Mouse (Mus musculus): Measurements from ENCODE around the gene Timm44.

The Timm44 gene

DNA sequence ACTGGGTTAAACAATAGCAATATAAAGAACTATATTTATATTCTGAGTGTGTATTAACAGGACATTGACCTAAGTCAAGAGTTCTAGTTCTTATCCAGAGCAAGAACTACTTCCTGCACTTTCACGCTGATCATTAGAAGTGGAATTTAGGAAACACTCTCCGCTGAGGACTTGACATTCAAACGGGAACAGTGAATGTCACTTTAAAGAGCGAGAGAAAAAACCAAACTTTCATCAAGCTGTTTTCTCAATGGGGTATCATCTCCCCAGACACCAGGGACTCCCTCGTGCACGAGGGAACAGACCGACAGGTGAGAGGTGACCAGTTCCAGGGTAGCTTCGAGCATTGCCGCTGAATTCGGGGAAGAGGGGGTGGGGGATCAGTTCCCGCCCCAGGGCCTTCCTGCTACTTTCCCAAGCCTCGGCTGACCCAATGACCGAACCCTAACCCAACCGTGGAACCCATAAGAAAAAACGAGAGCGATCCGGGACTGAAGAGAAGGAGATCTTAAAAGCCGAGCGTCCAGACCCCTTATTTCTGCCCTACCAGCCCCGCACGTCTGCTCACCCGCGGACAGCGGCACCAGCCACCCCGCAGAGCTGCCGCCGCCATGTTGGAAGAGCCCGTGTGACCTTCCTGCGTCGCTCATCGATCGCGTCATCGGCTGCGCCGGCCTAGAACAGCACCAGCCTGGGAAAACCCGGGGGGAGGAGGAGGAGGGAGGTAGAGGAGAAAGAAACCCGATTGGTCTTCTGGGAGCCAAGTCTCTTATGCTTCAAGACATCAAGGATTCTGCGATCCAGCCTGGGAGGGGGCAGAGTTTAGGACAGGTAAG is at the start of gene Timm44:
TSS of gene Timm44 (minus strand) at position 639 of the 836 bp plus-strand sequence.
- in situ Hi-C loops (cut with MboI; ENCODE audit: unreplicated experiment in 2 of 2) = loop anchor here in 1 of 2 experiments (10.0 kb wide), 1 partner anchor 89 kb away; no protein-coding TSS in a partner anchor

DNA sequence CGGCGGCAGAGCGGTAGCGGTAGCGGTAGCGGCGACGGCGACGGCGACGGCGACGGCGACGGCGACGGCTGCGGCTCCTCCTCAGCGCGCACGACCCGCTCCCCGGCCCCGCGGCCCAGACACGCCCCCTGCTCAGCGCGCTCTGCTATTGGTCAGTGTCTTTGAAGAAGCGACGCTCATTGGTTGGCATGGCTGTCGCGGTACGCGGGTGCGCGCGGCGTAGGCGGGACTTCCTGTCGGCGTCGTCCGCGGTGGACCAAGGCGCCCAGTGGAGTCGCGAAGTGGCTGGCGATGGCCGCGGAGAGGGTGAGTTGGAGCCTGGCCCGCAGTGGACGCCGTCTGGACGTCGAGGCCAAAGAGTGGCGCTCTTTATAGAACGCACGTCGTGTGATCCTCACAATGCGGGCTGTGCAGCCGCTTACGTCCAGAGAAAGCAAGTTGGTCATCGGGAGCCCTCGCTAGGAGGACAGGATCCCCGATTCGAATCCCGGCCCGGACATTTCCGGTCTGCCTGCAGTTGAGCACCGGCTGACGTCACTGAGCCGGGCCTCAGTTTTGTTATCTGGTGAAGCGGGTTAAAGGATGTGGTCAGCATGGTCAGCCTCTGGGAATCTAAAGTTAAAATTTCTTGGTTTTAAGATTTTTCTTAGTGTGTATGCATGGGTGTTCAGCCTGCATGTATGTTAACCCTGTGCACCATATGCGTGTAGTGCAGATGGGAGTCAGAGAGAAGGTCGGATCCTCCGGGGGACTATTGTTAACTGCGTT is 49.5 kb upstream of the Timm44 start, which contains the start of the genes Ccl25 and Elavl1:
TSS of gene Ccl25 (plus strand) at position 228 of the 768 bp plus-strand sequence.
TSS of gene Elavl1 (minus strand) at position 431 of the 768 bp plus-strand sequence.
- in situ Hi-C loops (cut with MboI; ENCODE audit: unreplicated experiment in 2 of 2) = loop anchor here (5.0 kb wide), 2 partner anchors 42 to 68 kb away; partner anchors contain the start of gene Ctxn1 (in 1 of the 2)

DNA sequence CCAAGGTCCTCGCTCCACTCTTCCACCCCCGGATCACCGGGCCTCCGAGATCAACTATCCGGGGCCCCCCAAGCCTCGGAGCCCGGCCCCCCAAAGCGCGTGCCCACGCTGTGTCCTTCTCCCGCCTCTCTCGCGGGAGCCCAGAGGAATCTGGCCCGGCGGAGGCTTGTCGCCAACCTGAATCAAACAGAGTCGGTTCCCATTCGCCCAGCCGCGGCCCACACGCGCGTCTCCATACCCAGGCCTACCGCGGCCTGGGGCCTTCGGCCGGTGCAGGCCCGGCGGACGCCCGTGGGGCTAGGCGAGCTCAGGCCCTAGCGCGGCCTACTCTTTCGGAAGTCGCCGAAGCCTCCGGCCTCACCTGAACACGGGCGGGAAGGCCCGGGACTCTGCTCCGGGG is 48.8 kb upstream of the Timm44 start:
- in situ Hi-C loops (cut with MboI; ENCODE audit: unreplicated experiment in 2 of 2) = loop anchor here in 1 of 2 experiments (5.0 kb wide), 2 partner anchors 43 to 67 kb away; partner anchors contain the start of gene Ctxn1

DNA sequence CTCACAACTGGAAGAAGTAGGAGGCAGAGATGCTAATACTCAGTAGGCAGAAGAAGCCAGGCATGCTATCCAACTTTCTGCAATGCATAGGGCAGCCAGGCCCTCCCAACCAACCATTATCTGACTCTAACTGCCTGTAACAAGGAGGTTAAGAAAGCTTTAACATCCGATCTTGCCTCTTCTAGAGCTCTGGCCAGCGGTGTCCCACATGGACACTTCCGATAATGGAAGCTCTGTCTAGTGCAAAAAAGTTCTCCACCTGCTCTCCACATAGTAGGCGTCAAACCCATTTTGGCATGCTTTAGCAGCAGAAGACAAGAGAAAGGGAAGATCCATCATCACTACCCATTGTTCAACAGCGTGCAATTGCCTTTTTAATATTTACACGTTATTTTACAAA is 48.2 kb upstream of the Timm44 start:
- in situ Hi-C loops (cut with MboI; ENCODE audit: unreplicated experiment in 2 of 2) = loop anchor here in 1 of 2 experiments (5.0 kb wide), 2 partner anchors 43 to 67 kb away; partner anchors contain the start of gene Ctxn1

DNA sequence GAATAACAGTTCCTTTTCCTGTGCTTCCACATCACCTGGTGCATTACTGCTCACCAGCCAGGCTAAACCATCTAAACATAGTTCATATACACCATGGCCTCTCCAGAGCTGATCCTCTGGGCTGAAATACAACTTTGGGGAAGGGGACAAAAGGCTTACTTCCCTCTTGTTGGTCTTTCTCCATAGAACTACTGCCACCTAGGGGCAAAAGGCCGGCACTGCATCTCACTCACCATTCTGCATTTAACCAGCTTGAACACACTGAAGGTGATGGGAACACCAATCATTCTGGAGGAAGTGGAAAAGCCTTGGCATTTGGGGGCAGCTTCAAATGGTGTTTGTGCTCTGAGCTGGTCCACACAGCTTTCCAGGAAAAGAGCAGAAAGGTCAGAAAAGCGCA is 46.8 kb upstream of the Timm44 start:
- in situ Hi-C loops (cut with MboI; ENCODE audit: unreplicated experiment in 2 of 2) = loop anchor here in 1 of 2 experiments (5.0 kb wide), 2 partner anchors 45 to 65 kb away; partner anchors contain the start of gene Ctxn1

DNA sequence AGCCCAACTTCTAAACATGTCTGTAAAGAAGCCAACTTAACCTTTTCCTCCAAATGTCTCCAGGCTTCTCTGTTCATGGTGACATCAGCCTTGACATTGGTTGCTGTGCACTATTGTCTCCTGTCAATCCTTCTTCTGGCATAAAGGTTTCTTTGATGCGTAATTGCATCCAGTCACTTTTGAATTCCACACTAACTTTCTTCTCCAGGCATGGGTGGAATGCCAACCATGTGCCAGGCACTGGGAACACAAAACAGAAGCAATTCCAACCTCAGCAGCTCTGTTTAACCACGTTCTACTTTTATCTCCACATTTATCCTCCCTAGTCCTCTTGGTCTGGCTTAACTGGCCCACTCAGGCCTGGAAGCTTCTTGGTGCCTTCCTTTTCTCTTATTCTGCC is 45.3 kb upstream of the Timm44 start:
- in situ Hi-C loops (cut with MboI; ENCODE audit: unreplicated experiment in 2 of 2) = loop anchor here in 1 of 2 experiments (5.0 kb wide), 2 partner anchors 46 to 64 kb away; partner anchors contain the start of gene Ctxn1

DNA sequence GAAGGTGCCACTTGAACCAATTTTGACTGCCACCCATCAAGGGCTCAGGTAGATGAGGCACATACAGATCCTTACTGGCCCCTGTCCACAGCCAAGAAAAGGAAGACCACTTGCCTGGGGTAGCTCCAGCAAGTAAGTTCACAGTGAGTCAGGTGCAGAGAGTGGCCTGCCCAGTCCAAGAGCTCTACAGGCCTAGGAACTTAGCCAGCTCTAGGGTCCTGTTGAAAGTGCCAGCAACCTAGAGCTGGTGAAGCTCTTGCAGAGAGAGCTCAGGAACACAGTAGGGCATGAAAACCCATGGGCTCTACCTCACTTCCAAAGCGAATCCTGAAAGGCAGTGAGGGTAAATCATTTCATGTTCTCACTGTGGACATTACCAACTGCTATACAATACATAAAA is 44.7 kb upstream of the Timm44 start:
- in situ Hi-C loops (cut with MboI; ENCODE audit: unreplicated experiment in 2 of 2) = loop anchor here in 1 of 2 experiments (5.0 kb wide), 2 partner anchors 47 to 63 kb away; partner anchors contain the start of gene Ctxn1

DNA sequence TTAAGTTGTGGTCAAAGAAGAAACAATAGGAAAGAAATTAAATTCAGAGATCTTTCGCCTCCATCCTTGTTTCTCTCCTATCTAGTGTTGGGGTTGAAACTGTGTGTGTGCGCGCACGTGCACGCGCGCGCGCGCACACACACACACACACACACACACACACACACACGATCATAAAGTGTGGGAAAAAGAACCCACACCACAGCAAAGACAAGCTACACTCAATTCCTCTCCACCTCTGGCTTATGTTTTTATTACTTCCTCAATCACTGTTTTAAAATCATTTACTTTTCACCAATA is 43.8 kb upstream of the Timm44 start:
- in situ Hi-C loops (cut with MboI; ENCODE audit: unreplicated experiment in 2 of 2) = no loop called here

DNA sequence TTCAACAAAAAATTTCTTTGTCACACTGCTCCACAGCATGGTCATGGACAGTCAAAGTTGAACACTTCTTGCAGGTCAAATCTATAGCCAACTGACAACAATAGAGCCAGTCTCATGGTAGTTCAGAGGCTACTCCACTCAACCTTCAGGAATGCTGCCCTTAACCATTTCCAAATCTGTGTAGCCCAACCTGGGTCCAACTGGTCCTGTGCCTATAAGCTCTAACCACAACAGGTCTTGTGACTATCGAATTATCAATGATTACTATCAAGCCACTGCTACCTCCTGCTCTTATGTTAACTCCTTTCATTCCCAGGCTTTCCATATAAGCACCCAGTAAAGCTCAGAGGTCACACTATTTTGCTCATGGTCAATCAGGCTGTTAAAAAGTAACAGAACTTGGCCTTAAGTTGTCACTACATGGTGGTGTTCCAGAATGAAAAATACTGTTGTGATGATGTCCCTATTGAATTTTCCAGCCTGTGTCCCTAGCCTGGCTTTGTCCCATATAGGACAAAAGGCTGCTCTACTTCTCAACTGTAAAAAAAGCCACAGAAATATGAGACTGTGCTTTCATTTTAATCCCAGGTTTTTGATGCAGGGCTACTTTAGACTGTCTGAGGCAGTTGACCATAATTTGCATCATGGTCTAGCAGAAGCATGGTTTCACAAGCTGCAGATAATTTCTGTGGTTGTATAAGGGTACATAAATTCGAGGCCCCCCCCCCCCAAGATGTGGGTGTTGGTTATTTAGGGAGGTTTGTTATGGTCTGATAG is 43.3 kb upstream of the Timm44 start:
- in situ Hi-C loops (cut with MboI; ENCODE audit: unreplicated experiment in 2 of 2) = no loop called here

DNA sequence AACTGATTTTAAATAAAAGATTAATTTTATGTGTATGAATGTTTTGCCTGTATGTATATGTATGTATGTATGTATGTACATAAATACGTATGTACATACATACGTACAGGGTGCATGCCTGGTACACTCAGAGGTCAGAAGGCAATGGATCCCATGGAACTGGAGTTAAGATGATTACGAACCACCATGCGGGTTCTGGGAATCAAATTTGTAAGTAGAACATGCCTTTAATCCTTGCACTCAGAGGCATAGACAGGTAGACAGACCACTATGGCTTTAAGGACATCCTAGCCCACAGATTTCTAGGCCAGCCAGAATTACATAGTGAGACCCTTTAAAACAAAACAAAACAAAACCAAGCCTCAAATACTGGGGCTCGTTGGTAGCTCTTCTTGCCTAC is 42.4 kb upstream of the Timm44 start:
- in situ Hi-C loops (cut with MboI; ENCODE audit: unreplicated experiment in 2 of 2) = no loop called here

DNA sequence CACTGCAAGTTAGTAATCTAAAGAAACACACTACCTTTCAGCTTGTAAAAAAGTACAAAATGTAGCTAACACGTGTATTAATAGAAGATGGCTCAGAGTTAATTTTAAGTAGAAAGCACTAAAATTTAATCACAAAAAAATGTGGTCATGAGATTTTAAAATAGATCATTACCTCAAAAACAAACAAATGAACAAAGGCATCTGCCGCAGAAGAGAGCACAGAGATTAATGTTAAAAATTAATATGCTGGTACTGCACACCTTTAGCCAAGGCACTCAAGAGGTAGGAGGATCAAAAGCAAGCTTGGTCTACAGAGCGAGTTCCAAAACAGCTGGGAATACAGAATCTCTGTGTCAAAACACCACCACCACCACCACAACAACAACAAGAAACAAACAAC is 39.1 kb upstream of the Timm44 start:
- in situ Hi-C loops (cut with MboI; ENCODE audit: unreplicated experiment in 2 of 2) = no loop called here

DNA sequence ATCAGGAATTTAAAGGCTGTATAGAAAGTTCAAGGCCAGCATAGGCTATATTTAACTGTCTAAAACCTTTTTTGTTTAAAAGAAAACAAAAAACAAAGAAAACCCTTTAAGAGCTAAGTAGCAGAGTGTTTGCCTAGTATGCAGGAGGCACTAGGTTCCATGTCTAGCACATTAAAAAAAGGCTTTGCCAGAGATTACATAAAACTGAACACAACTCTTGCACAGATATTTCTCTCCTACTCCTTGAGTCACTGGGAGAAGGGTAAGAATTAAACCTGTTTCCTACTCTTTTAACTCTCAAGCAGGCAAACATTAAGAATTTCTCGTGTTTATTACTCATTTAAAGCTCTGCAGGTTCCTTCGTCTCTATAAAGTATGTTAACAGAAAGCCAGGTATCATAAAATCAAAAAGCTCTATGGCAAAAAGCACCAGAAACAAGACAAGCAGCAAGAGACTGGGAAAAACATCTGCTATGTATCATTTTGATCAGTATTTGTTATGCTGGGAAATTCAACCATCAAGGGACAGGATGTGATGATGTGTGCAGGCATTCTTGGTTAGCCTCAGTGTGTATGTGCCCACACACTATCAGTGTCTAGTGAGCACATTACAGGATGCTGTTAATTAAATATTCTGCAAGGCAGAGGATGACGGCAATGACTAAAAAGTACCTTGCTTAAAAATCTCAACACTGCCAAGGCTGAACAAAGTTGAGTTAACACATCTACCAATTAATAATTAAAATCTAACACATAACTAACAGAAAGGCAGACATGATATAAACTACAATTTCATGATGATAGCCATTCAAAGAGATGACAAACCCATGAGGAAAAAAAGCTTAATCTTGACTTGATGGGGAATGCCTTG is 37.8 kb upstream of the Timm44 start:
- in situ Hi-C loops (cut with MboI; ENCODE audit: unreplicated experiment in 2 of 2) = no loop called here

DNA sequence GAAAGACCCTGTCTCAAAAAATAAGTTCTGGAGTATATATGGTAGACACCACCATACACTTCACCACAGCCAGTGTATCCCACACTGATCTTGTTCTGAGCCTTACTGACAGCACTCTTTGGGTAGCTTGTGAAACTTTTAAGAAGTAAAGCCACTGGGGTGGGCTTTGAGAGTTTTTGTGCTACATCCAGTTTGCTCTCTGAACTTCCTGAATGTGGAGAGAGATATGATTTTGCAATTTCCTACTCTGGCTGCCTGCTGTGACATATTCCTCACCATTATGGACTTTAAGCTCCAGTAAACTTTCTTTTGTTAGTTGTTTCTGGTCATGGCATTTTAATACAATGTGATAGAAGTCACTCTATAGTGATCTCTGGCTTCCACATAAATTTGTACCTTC is 36.4 kb upstream of the Timm44 start:
- in situ Hi-C loops (cut with MboI; ENCODE audit: unreplicated experiment in 2 of 2) = no loop called here

DNA sequence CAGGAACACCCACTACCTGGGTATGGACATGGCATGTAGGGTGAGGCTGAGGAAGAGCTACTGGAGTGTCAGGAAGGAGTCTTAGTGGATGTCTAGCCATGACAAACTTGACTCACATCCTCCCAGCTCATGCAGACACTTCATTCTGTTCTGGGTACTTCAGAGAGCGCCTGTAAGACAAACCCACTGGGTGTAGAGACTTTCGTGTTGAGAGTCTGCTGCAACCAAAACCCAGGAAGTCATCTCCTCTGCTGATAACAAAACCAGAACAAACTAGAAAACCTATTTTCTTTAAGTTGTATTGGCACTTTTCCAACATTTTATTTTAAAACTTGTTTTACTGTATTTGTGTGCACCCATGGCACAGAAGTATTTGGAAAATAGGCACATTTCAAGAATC is 30.1 kb upstream of the Timm44 start:
- in situ Hi-C loops (cut with MboI; ENCODE audit: unreplicated experiment in 2 of 2) = no loop called here

DNA sequence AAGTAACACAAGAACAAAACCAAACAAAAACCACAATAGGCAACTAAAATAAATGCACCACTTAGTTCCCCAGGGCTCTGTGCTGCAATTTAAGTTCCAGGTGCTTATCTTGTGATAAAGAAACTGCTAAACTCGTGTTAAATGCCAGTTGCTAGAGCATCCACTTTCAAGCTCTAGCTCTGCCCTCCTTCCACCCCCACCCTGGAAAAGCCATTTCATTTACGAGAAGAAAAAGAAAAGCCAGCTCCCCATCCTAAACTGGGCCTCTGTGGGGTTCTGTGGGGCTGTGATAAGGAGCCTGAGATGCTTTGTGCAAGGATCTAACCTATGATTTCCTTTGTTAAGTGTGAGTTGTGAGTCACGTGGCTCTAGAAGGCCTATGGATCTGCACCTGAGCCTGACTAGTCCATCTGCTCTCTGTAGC is 28.4 kb upstream of the Timm44 start:
- in situ Hi-C loops (cut with MboI; ENCODE audit: unreplicated experiment in 2 of 2) = no loop called here

DNA sequence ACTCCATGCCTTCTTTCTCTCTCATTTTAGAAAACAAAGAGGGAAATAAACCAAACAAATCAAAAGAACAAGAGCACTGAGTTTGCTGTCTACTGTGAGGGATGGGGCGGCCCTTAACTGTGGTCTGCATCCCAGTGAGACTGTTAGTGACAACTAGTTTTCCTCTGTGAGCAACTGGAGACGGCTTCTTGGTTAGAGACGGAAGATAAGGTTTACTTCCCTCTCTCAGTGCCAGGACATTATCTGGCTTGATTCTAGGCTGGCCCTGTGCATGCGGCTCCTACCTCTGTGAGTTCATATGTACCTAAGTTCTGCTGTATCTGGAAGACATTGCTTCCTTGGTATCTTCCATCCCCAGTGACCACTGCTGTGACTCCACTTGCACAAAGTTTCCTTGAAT is 22.1 kb upstream of the Timm44 start:
- in situ Hi-C loops (cut with MboI; ENCODE audit: unreplicated experiment in 2 of 2) = no loop called here

DNA sequence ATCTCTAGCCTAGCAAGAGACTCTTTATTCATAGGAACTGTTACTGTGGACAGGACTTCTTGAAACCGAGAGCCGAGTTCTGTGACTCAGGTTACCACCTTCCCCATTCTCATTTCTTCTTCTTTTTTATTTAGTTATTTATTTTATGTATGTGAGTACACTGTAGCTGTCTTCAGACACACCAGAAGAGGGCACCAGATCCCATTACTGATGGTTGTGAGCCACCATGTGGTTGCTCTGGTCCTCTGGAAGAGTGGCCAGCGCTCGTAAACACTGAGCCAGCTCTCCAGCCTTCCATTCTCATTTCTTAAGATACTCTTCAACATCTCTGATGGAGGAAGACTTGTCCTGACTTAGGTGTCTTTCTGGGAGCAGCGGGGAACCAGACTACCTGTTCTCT is 17.0 kb upstream of the Timm44 start:
- in situ Hi-C loops (cut with MboI; ENCODE audit: unreplicated experiment in 2 of 2) = no loop called here

DNA sequence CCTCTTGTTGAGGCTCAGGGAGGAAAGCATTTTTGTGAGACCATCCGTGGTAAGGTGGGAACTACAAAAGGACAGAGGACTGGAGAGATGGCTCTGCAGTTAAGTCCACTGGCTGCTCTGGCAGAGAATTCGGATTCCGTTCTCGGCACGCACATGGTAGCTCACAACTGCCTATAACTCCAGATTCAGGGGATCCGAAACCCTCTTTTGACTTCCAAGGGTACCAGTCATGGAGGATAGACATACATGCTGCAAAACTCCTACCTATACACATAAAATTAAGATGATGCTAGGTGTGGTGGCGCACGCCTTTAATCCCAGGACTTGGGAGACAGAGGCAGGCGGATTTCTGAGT is 375 bp upstream of the Timm44 start:
- in situ Hi-C loops (cut with MboI; ENCODE audit: unreplicated experiment in 2 of 2) = loop anchor here in 1 of 2 experiments (10.0 kb wide), 1 partner anchor 89 kb away; no protein-coding TSS in a partner anchor

DNA sequence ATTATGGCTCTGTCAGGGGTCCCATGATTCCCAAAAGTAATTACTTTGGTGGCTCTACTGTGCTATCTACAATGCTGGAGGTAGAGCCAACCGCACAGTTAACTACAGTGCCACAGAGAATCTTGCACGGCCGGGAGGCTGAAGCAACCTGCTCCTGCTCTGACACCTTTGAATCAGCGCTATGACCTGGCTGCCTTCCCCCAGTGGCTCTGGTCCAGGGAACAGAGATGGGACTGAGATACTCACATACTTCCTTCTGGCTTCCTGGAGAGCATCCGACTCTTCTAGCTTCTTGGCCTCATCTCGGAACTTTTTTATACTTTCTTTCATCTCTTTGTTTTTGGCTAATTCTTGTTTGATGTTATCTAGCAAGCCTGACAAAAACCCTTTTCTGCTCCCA is 6.1 kb downstream of the Timm44 start:
- in situ Hi-C loops (cut with MboI; ENCODE audit: unreplicated experiment in 2 of 2) = loop anchor here in 1 of 2 experiments (10.0 kb wide), 1 partner anchor 95 kb away; no protein-coding TSS in a partner anchor

Data from v-Abl transformed pro-B cells (cell line).